Mouse (Mus musculus) ES-Bruce4 (cell line): ENCODE measurements around the gene Tmigd3. TPM values are rescaled to one million over a fixed set of nuclear protein-coding genes. Genes with fewer than 3 reads are reported as not detected.
A peak's percentile ranks its signal among the peaks of the same experiment; 100 is the strongest.

Experiments
- H3K27ac ChIP-seq: 2 replicates; pipeline ENCODE4 v1.5.1; 2012; ENCODE audit warnings: low read length, inconsistent platforms; ENCODE audit not compliant: insufficient read depth
- H3K27me3 ChIP-seq: 2 replicates; pipeline ENCODE4 v1.6.1; 2012; ENCODE audit warnings: mild to moderate bottlenecking, low read length, inconsistent platforms; ENCODE audit not compliant: control insufficient read depth, poor library complexity, insufficient read depth, severe bottlenecking
- H3K36me3 ChIP-seq: 2 replicates; pipeline ENCODE4 v1.6.1; 2012; ENCODE audit warnings: inconsistent platforms, mild to moderate bottlenecking, low read length, moderate library complexity; ENCODE audit not compliant: control insufficient read depth, poor library complexity, insufficient read depth, severe bottlenecking
- H3K4me1 ChIP-seq: one replicate; pipeline ENCODE4 v1.8.1; 2011; ENCODE audit warnings: low read length; ENCODE audit not compliant: control insufficient read depth, insufficient read depth
- H3K4me3 ChIP-seq: 2 replicates; pipeline ENCODE4 v1.5.1; 2011; ENCODE audit warnings: low read depth, mild to moderate bottlenecking, low read length
- H3K9ac ChIP-seq: 2 replicates; pipeline ENCODE4 v1.6.1; 2012; ENCODE audit warnings: low read depth, mild to moderate bottlenecking, inconsistent platforms; ENCODE audit not compliant: poor library complexity, severe bottlenecking
- H3K9me3 ChIP-seq: replicated peaks from 2 replicates; pipeline ENCODE4 v1.6.1; 2012; ENCODE audit warnings: mild to moderate bottlenecking, low read length, inconsistent platforms; ENCODE audit not compliant: control insufficient read depth, poor library complexity, insufficient read depth, severe bottlenecking
- CTCF ChIP-seq: IDR thresholded peaks from one replicate; pipeline ENCODE4 v1.8.1; 2011; ENCODE audit warnings: low read depth, low read length
- EP300 ChIP-seq: IDR thresholded peaks from 2 replicates; pipeline ENCODE4 v1.6.1; 2011; ENCODE audit warnings: low read depth, low read length; ENCODE audit not compliant: insufficient read depth
- POLR2A ChIP-seq: IDR thresholded peaks from one replicate; pipeline ENCODE4 v1.8.1; 2011; ENCODE audit warnings: low read length; ENCODE audit not compliant: insufficient read depth
- polyA plus RNA-seq: library from polyadenylated mRNA; stranded (reverse); fragments of >200 nt; gene quantifications from 2 replicates; pipeline ENCODE4 v1.2.4, GENCODE M21; 2011; ENCODE audit warnings: low read depth; ENCODE audit not compliant: missing spikeins, insufficient read depth, insufficient read length

The Tmigd3 gene
- polyA plus RNA-seq, 1 experiment = not detected

- Histone ChIP-seq H3K4me3 (no peak overlapping the region), H3K36me3 (no peaks in the 10 kb centered on the region), H3K27ac (no peak overlapping the region), H3K4me1 (peaks cover 2% of the 10 kb centered on the region), H3K27me3 (no peaks in the 10 kb centered on the region), H3K9ac (no peak overlapping the region), H3K9me3 (no peaks in the 10 kb centered on the region)
- TF ChIP-seq CTCF = no peak
- no peak for TF ChIP-seq POLR2A
- no peak for TF ChIP-seq EP300
Observed at GRCm38 (mm10) chr3:105894601-105895592, 24.2 kb downstream of the Tmigd3 start.

- Histone ChIP-seq H3K36me3 (no peaks in the 10 kb centered on the region), H3K9me3 (no peaks in the 10 kb centered on the region), H3K4me3 (no peak overlapping the region), H3K27me3 (no peaks in the 10 kb centered on the region), H3K27ac (no peak overlapping the region), H3K4me1 (peaks cover 2% of the 10 kb centered on the region), H3K9ac (no peak overlapping the region)
- no peak for TF ChIP-seq CTCF
- no peak for TF ChIP-seq POLR2A
- TF ChIP-seq EP300 = no peak
Observed at GRCm38 (mm10) chr3:105896811-105897210, 26.1 kb downstream of the Tmigd3 start.

GRCm38 (mm10) chr3:105898325-105898724 is 27.6 kb downstream of the Tmigd3 start:
- no peak overlapping the region for H3K27ac ChIP-seq
- no peak for TF ChIP-seq POLR2A
- no peaks in the 10 kb centered on the region for H3K36me3 ChIP-seq
- H3K9me3 ChIP-seq = no peaks in the 10 kb centered on the region
- H3K4me1 ChIP-seq = no peaks in the 10 kb centered on the region
- H3K27me3 ChIP-seq = no peaks in the 10 kb centered on the region
- no peak overlapping the region for H3K4me3 ChIP-seq
- no peak overlapping the region for H3K9ac ChIP-seq

- no peak overlapping the region for H3K9ac ChIP-seq
- H3K27me3 ChIP-seq = no peaks in the 10 kb centered on the region
- H3K27ac ChIP-seq = no peak overlapping the region
- no peaks in the 10 kb centered on the region for H3K9me3 ChIP-seq
- H3K4me3 ChIP-seq = no peak overlapping the region
- no peak for TF ChIP-seq CTCF
- TF ChIP-seq POLR2A = no peak
- TF ChIP-seq EP300 = no peak
- no peaks in the 10 kb centered on the region for H3K4me1 ChIP-seq
- H3K36me3 ChIP-seq = no peaks in the 10 kb centered on the region
Observed at GRCm38 (mm10) chr3:105898861-105899260, 28.2 kb downstream of the Tmigd3 start.

GRCm38 (mm10) chr3:105899394-105900147 is 28.9 kb downstream of the Tmigd3 start:
- Histone ChIP-seq H3K4me3 (no peak overlapping the region), H3K9me3 (no peaks in the 10 kb centered on the region), H3K4me1 (no peaks in the 10 kb centered on the region), H3K27ac (no peak overlapping the region), H3K36me3 (no peaks in the 10 kb centered on the region), H3K27me3 (no peaks in the 10 kb centered on the region), H3K9ac (no peak overlapping the region)
- no peak for TF ChIP-seq POLR2A
- TF ChIP-seq CTCF = peak; percentile 91

- TF ChIP-seq POLR2A (no peak), CTCF (no peak), EP300 (no peak)
- no peak overlapping the region for H3K9ac ChIP-seq
- no peaks in the 10 kb centered on the region for H3K36me3 ChIP-seq
- no peaks in the 10 kb centered on the region for H3K9me3 ChIP-seq
- no peak overlapping the region for H3K27ac ChIP-seq
- H3K4me3 ChIP-seq = no peak overlapping the region
- H3K27me3 ChIP-seq = no peaks in the 10 kb centered on the region
- H3K4me1 ChIP-seq = no peaks in the 10 kb centered on the region
Observed at GRCm38 (mm10) chr3:105900266-105900665, 29.6 kb downstream of the Tmigd3 start.
